Mouse (Mus musculus) frontal cortex, adult (tissue): Measurements from ENCODE around the gene Tmem119.

Experiments
- ATAC-seq: cut with Nextera tagmentation; 2 replicates; pipeline ENCODE4 v1.9.2; 2017; ENCODE audit warnings: mild to moderate bottlenecking, moderate library complexity, mixed read lengths; ENCODE audit not compliant: low TSS enrichment

Tmem119 gene

DNA sequence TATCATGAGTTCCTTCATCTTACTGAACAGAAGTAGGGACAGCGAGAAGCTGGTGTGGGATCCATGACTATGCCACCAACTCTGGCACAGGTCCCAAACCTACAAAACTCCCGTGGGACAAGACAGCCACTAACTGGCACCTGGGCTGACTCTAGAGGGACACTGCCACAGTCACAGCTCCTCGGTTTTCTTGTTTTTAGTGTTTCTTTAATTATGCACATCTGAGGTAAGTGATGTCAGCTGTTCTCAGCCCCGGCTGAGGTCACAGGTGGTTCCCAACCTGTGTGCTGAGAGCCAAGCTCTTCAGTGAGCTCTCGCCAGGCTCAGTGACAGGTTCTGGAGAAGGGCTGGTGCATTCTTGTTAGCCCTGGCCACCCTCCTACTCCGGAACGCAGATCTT lies 35.9 kb downstream of the Tmem119 start:
- ATAC-seq = no peak

DNA sequence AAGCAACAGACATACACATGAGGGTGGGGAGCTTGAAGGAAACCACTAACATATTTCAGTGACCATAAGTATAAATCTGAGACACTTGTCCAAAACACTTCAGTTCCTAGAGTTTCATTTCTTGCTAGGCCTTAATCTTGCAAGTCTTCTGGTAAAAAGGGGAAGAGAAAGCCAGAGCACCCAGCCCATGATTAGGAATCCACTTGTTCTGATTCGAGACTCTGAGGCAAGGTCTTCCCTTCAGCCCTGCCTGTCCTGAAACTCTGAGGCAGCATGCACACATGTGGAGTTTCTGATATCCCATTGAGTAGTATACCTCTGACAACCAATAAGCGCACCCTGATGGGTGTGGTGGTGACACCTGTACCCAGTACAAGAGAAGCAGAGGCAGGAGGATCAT lies 38.7 kb downstream of the Tmem119 start:
- no peak for ATAC-seq

DNA sequence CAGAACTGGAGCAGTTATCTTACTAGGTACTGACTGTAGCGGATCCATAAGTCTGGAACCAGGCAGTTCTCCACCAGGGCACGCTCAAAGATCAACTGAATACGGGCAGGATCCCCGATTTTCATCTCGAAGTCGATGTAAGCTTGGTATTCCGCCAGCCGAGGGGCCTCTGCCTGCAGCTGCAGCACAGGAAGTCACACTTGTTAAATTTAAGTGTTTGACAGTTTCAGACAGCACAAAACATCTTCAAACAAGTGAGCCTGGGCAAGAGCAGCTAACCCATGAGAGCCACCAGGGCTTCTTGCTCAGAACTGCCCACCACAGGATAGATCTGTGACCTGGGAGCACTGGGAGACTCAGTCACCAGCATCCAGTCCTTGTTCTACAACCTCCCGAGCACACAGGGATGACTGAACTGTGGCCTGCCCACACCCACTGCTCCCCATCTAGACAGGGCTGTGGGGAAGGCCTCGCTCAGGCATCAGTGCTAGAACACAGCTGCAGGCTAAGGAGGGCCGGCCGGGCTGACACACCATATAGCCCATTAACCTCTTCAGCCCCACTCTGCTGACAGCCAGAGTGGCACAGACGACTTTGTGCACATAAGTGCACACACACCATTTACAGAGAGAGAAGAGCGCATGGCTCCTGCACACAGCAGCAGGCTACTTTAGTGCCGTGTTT lies 44.8 kb downstream of the Tmem119 start:
- ATAC-seq = no peak

DNA sequence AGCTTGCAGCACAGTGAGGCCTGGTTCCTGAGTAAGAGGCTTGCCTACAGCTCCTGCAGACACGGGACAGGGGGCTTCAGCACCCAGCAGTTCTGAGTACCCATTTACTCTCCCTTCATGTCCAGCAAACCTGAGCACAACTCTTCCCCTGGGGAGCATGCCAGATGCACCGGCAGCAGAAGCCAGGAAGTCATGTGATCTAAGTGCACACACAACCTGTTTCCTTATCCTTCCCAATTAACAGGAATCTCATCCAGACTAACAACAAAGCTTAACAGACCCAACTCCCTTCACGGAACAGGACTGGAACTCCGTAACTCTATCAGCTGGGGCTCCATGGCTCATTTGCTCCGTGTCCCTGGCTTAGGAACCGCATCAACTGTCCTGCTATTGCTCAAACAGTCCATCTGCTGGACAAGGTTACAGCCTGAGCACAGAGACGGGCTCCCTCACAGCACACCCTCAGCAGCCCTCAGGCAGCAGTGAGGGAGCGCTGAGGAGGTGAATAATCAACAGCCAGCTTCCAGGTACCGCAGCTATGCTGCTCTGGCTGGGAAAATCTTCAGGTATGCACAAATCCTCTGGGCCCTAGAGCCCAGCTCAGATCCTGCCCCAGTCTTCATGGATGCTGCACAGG lies 48.7 kb downstream of the Tmem119 start:
- ATAC-seq = no peak

GRCm38 (mm10) chr5:113748556-113749331 lies 51.6 kb downstream of the Tmem119 start:
- ATAC-seq = no peak

DNA sequence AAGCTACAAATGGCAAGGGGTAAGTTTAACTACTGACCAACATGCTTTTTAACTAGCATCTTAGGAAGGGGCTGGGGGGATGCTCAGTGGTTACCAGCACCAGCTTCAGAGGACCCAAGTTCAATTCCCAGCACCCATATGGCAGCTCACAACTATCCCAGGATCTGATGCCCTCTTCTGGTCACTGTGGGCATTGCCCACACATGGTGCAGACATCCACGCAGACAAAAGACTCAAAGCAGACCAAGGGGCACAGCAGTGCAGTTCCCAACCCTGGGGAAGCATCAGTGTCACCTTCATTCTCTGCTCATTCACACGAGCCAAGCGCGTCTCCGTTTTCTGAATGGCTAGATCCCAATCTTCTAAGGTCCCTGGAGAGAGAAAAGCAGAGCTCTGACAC lies 52.7 kb downstream of the Tmem119 start:
- no peak for ATAC-seq
